Mouse (Mus musculus) right cerebral cortex, postnatal 25 days (tissue): ENCODE measurements around the gene Itpkc.

Experiments
- DNase-seq: peaks from one replicate; pipeline ENCODE4 v3.0.0; 2022

Itpkc gene

DNA sequence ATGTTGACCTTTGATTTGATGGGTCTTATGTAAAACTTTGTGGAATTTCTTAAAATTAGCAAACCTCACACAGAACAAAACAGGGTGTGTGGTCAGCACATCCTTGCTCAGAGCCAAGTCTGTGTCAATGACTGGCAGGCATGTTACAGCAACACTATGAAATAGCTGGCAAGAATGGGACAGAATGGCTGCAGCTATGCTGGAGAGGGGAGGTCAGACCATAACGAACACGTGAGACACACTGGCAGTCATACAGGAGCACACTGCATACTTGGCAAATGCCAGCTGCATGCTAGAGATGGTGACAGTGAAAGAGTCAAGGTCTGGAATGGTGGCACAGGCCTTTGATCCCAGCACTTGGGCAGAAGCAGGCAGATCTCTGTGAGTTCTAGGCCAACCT, 7.3 kb upstream of the Itpkc start:
- no peak for DNase-seq

DNA sequence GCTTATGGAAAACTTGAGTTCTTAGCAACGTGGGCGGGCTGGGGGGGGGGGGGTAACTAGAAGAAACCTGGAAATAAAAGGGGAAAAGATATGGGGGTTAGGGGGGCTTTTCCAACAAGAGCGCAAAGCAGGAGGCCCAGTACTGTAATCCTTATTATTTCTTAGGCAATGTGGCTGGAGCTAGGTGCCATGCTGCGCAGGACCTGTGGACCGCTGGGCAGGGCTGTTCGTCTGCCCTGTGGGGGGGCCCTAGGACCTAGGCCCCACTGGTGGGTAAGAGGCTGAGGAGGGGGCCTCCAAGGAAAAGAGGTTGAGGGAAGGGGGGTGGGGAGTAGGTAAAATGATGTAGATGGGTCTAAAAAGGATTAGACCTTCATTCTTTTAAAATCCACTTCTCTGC, 4.8 kb upstream of the Itpkc start:
- DNase-seq: no peak

DNA sequence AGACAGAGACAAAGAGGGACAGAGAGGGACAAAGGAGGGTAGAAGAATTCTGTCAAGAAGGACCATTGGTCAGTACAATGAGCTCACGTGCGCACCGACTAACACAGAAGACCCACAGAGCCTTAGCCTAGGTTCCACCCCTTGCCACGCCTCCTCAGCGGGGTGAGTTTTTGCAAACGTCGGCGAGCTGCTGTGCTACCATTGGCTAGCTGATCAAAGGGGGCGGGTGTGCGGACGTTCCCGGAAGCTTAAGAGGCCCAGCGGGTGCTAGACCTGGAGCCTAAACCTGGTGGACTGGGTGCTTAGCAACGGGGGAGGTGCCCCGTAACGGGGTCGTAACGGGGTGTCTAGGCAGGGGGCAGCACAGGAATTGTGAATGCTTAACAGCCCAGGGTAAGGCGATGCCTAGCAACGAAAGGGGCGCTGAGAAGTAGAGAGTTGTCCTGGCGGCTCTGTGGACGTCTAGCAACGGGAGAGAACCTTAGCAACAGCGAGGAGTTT, 4.4 kb upstream of the Itpkc start, which contains the start of gene Coq8b:
Coq8b (plus strand) TSS at position 243 of the 501 bp plus-strand sequence.
- peak; percentile 91 for DNase-seq

GRCm38 (mm10) chr7:27231693-27232331, 3.4 kb upstream of the Itpkc start:
- DNase-seq: peak; percentile 83

- DNase-seq: no peak
Observed at GRCm38 (mm10) chr7:27230781-27231180, 2.3 kb upstream of the Itpkc start.

- no peak for DNase-seq
Observed at GRCm38 (mm10) chr7:27228865-27229264, 404 bp upstream of the Itpkc start.

DNA sequence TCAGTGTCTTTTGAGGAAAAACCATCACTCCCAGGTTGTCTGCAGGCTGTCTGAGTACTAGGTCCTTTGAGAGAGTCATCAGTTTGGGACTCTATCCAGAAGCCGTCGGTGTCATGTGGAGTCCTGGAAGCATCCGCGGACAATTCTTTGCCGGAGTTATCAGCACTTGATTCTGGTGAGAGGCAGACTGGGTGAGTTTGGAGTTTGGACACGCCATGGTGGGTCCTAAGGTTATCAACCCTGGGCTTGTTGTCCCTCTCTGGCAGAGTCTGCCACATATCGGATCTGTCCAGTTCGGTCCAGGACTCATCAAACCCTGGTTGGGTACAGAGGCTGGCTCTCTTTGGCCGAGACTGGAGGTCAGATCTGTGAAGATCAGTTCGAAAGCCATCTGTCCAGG, 785 bp downstream of the Itpkc start:
- DNase-seq: no peak

DNA sequence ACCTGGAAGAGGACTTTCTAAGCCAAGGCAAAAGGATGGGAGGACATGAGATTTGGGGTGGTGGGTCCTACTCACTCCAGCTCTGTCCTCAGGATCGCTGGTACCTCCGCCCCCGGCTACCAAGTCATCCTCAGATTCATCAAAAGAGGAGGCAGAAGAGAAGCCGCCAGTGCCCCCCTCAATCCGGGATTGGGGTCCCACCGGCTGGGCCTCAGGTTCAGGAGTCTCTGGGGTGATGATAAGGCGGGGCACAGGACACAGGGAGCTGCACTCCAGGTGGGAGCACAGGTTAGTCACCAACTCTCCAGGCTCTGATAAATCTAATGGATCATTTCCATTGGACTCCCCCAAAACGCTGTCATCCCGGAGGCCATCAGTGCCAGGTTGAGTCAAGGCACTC, 1.2 kb downstream of the Itpkc start:
- DNase-seq: no peak

- no peak for DNase-seq
Observed at GRCm38 (mm10) chr7:27224877-27225575, 3.4 kb downstream of the Itpkc start.

GRCm38 (mm10) chr7:27222538-27222937, 5.9 kb downstream of the Itpkc start:
- DNase-seq: no peak

DNA sequence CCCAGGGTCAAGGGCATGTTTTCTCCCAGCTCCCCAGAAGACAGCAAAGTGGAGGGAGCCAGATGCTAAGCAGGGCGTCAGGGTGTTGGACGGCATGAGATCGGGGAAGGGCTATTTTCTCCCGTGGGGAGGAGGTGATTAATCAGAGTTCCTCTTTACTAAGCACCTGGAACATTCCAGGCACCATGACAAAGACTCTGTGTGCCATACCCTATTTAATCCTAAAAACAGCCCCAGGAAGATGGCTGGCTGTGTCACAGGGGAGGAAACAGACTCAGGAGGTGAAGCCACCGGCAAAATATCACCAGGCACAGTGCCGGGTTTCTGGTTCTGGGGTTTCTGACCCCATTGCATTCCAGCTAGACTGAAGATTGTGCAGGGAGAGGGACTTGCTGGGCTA, 6.5 kb downstream of the Itpkc start:
- DNase-seq: no peak

DNA sequence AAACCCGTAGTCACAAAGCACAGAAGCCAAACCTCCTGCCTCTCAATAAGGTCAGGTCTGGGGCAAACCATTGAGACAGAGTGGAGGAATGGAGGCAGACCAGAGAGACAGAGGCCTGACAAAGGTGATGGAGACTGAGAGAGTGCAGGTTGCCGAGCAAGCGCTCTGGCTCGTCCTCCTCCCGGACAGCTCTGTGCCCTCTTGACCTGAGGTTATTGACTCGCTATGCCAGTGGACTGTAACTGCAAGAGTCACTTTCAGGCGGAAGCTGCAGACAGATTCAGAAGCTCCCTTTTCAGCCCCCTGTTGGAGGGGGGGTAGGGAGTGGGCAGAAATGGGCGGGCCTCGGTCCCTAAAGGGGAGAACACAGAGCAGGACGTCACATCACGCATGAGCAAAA, 8.5 kb downstream of the Itpkc start:
- no peak for DNase-seq

GRCm38 (mm10) chr7:27218586-27218985, 9.9 kb downstream of the Itpkc start:
- DNase-seq: no peak

- no peak for DNase-seq
Observed at GRCm38 (mm10) chr7:27212626-27213025, 15.8 kb downstream of the Itpkc start.

- DNase-seq: no peak
Observed at GRCm38 (mm10) chr7:27203730-27204449, 24.6 kb downstream of the Itpkc start.

GRCm38 (mm10) chr7:27198779-27199178, 29.7 kb downstream of the Itpkc start:
- DNase-seq: no peak

- DNase-seq: no peak
Observed at GRCm38 (mm10) chr7:27198355-27198754, 30.1 kb downstream of the Itpkc start.

DNA sequence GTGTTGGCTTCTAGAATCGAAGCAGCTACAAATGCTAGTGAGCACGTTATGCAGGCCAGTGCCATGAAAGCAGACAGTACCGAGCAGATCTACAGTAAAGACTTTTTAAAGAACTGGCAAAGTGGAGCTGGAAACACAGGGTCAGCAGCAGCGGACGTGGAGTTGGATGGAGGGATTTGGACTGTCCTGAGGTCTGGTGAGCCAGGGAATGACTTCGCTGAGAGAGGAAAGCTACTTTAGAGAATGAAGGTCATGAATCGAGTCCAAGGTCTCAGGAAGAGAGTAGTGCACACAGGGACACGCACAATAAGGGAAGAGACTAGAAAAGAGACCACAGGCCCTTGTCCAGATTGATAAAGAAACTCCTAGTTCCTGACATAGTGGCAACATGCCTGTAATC, 30.8 kb downstream of the Itpkc start:
- DNase-seq: no peak

- DNase-seq: no peak
Observed at GRCm38 (mm10) chr7:27197136-27197535, 31.3 kb downstream of the Itpkc start.

DNA sequence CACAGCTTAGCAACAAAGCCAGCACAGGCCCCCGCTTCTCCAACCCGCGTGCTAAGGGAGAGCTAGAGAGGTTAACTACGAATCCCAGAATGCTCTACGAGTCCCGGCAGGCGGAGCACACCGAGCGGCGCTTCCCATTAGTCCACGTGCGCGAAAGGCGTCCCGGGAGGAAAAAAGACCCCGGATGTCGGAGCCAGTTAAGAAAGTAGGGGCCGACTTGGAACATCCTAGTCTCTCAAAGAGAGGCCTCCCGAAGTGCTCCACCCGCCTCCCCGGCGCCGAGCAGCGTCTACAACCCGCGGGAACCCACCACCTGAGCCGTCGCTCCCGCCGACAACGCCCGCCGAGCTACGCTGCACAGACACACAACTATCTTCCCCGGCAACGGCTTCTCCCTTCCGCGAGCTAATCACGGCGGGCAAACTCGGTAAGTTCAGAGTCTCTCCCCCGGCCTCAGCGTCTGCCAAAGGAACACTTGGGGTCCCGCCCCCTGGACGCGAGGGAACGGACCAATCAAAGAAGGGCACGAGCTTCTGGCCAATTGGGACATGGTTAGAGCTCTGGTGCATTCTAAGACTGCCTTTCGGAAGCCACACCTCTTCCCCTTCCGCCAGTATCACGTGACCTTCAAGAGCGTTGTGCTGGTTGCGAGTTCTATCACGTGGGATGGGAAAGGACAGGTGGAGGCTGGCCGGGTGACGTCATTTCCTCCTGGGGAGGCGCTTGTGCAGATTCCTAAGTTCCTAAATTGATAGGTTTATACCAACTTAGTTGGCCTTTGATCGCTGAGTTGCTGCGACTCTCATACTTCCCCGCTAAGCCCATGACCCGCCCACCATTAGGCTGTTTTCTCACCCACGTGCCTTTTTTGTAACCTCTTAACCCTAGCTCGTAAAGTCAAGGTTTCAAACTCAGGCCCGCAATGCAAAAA, 32.5 kb downstream of the Itpkc start, which contains the start of the genes BC024978 and Snrpa:
BC024978 (plus strand) TSS at position 101 of the 931 bp plus-strand sequence.
Snrpa (minus strand) TSS at position 591 of the 931 bp plus-strand sequence.
- DNase-seq: peak; percentile 95

GRCm38 (mm10) chr7:27193731-27194130, 34.7 kb downstream of the Itpkc start:
- DNase-seq: no peak

DNA sequence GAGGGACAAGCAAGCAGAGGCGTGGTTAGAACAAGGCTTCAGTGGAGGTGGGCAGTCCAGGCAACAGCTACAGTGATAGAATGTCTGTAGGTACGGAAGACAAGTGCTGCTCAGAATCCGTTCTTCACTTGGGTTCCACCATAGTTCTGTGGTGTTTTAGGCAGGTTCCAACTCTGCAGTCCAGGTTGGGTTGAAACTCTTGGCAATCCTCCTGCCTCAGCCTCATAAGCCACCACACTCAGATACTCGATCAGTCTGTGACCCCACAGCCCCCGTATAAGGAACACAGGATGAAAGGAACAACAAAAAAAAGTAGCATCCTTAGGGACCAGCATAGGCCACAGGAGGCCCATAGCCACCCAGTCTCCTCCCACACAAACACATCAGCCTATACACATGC, 36.0 kb downstream of the Itpkc start:
- no peak for DNase-seq
